Mouse (Mus musculus) inflammation-experienced regulatory T-cells, adult 6 months (primary cell): ENCODE measurements around the gene Fam166a. TPM values are rescaled to one million over a fixed set of nuclear protein-coding genes. Genes with fewer than 3 reads are reported as not detected.

ENCODE experiments used
- ATAC-seq: one replicate; pipeline ENCODE4 v1.8.0; 2017
- polyA plus RNA-seq, 3 experiments: library from polyadenylated mRNA; unstranded; fragments of 100-300 nt; shearing (Covaris generic); gene quantifications; one replicate each; pipeline ENCODE4 v1.2.1; 2017

Gene Fam166a
- polyA plus RNA-seq, 3 experiments from 2014 or later = not detected

- peak; percentile 62 for ATAC-seq
Measured at GRCm38 (mm10) chr2:25185625-25186574, 32.6 kb upstream of the Fam166a start.

- ATAC-seq = no peak
Measured at GRCm38 (mm10) chr2:25186575-25186930, 32.0 kb upstream of the Fam166a start.

- ATAC-seq = no peak
Measured at GRCm38 (mm10) chr2:25187841-25188240, 30.7 kb upstream of the Fam166a start.

- peak; percentile 76 for ATAC-seq
Measured at GRCm38 (mm10) chr2:25193330-25193770, 25.2 kb upstream of the Fam166a start.

GRCm38 (mm10) chr2:25194006-25194405 is 24.5 kb upstream of the Fam166a start:
- ATAC-seq = no peak

- ATAC-seq = no peak
Measured at GRCm38 (mm10) chr2:25194486-25195171, 23.9 kb upstream of the Fam166a start.

- ATAC-seq = peak; percentile 47
Measured at GRCm38 (mm10) chr2:25195211-25196156, 23.1 kb upstream of the Fam166a start.

GRCm38 (mm10) chr2:25196172-25196954 is 22.2 kb upstream of the Fam166a start, which contains the start of gene Tor4a:
Tor4a (minus strand) TSS chr2:25196886.
- ATAC-seq = peak; percentile 66

- ATAC-seq = no peak
Measured at GRCm38 (mm10) chr2:25197191-25197590, 21.4 kb upstream of the Fam166a start.

- no peak for ATAC-seq
Measured at GRCm38 (mm10) chr2:25197946-25198345, 20.6 kb upstream of the Fam166a start.

GRCm38 (mm10) chr2:25200631-25201030 is 17.9 kb upstream of the Fam166a start:
- no peak for ATAC-seq

- ATAC-seq = no peak
Measured at GRCm38 (mm10) chr2:25203631-25204214, 14.8 kb upstream of the Fam166a start.

- ATAC-seq = no peak
Measured at GRCm38 (mm10) chr2:25207593-25207992, 11.0 kb upstream of the Fam166a start.

- ATAC-seq = peak; percentile 18
Measured at GRCm38 (mm10) chr2:25210686-25211085, 7.9 kb upstream of the Fam166a start.

- ATAC-seq = peak; percentile 96
Measured at GRCm38 (mm10) chr2:25211121-25211670, 7.3 kb upstream of the Fam166a start, which contains the start of gene Nelfb. Nelfb (minus strand) TSS chr2:25211489.

- no peak for ATAC-seq
Measured at GRCm38 (mm10) chr2:25213266-25213865, 5.2 kb upstream of the Fam166a start.

GRCm38 (mm10) chr2:25214444-25214843 is 4.1 kb upstream of the Fam166a start, which contains the start of gene Stpg3:
Stpg3 (minus strand) TSS chr2:25214637.
- ATAC-seq = no peak

- ATAC-seq = no peak
Measured at GRCm38 (mm10) chr2:25217666-25218065, 879 bp upstream of the Fam166a start.

- ATAC-seq = no peak
Measured at GRCm38 (mm10) chr2:25221331-25221772, 2.8 kb downstream of the Fam166a start.
